Mouse (Mus musculus) retina, embryonic 14.5 days (tissue): ENCODE measurements around the gene Pbp2.

Source experiments
- DNase-seq: peaks from one replicate; pipeline ENCODE4 v3.0.0-alpha.2; 2015; ENCODE audit warnings: low spot score

Gene Pbp2

GRCm38 (mm10) chr6:135300469-135300868, 9.7 kb downstream of the Pbp2 start:
- DNase-seq = no peak

- DNase-seq = no peak
Observed at GRCm38 (mm10) chr6:135299024-135299550, 11.1 kb downstream of the Pbp2 start.

- no peak for DNase-seq
Observed at GRCm38 (mm10) chr6:135297570-135297969, 12.6 kb downstream of the Pbp2 start.

GRCm38 (mm10) chr6:135296267-135296666, 13.9 kb downstream of the Pbp2 start:
- DNase-seq = no peak

- peak; percentile 2 for DNase-seq
Observed at GRCm38 (mm10) chr6:135295082-135295861, 14.9 kb downstream of the Pbp2 start.

- DNase-seq = no peak
Observed at GRCm38 (mm10) chr6:135294150-135294549, 16.1 kb downstream of the Pbp2 start.

GRCm38 (mm10) chr6:135292391-135292790, 17.8 kb downstream of the Pbp2 start:
- DNase-seq = no peak

- DNase-seq = no peak
Observed at GRCm38 (mm10) chr6:135279856-135280255, 30.3 kb downstream of the Pbp2 start.

- DNase-seq = no peak
Observed at GRCm38 (mm10) chr6:135279286-135279685, 30.9 kb downstream of the Pbp2 start.

GRCm38 (mm10) chr6:135278302-135278701, 31.9 kb downstream of the Pbp2 start:
- no peak for DNase-seq

GRCm38 (mm10) chr6:135276474-135277295, 33.5 kb downstream of the Pbp2 start:
- DNase-seq = no peak

- no peak for DNase-seq
Observed at GRCm38 (mm10) chr6:135275231-135275630, 35.0 kb downstream of the Pbp2 start.

- DNase-seq = no peak
Observed at GRCm38 (mm10) chr6:135273066-135273465, 37.1 kb downstream of the Pbp2 start.

GRCm38 (mm10) chr6:135271761-135272160, 38.4 kb downstream of the Pbp2 start:
- DNase-seq = no peak

- DNase-seq = no peak
Observed at GRCm38 (mm10) chr6:135269626-135270025, 40.6 kb downstream of the Pbp2 start.

GRCm38 (mm10) chr6:135268392-135268791, 41.8 kb downstream of the Pbp2 start:
- DNase-seq = no peak

- no peak for DNase-seq
Observed at GRCm38 (mm10) chr6:135267221-135267620, 43.0 kb downstream of the Pbp2 start.

- DNase-seq = no peak
Observed at GRCm38 (mm10) chr6:135266056-135266455, 44.1 kb downstream of the Pbp2 start.

- DNase-seq = no peak
Observed at GRCm38 (mm10) chr6:135264136-135264535, 46.1 kb downstream of the Pbp2 start.

- DNase-seq = no peak
Observed at GRCm38 (mm10) chr6:135262565-135262964, 47.6 kb downstream of the Pbp2 start.

GRCm38 (mm10) chr6:135261124-135261523, 49.1 kb downstream of the Pbp2 start:
- DNase-seq = no peak

- no peak for DNase-seq
Observed at GRCm38 (mm10) chr6:135260435-135260834, 49.8 kb downstream of the Pbp2 start.
